Comparison of ENCODE assay signal across 16 mouse cellular contexts in genomic region chr14:78674606-78675005, GRCm38 (mm10). TPM values are rescaled to one million over a fixed set of nuclear protein-coding genes. Genes with fewer than 3 reads are reported as not detected.
DNase-seq lines count a peak whose midpoint lies in the region; ATAC-seq and TF ChIP-seq lines count a peak whose summit lies in the region.
"Had no signal": no experiment of that assay in that cellular context is flagged by ENCODE, and none has a peak within 500 bp of the region (broad histone marks: within the 10 kb centered on the region; RNA-seq: fewer than 3 reads in every experiment).

No protein-coding gene starts in this region.

- no peak overlapping the region for H3K4me2 ChIP-seq in kidney, embryonic 16.5 days (replicated peaks; ENCODE audit: low read depth, low read length)
- H3K4me2 ChIP-seq: neural tube, embryonic 12.5 days had no signal

- peak; percentile 54 to 59 for DNase-seq in cerebellum, postnatal 10 days
- no peak for DNase-seq in cerebellum, adult 9-10 months
- peak; percentile 56 for DNase-seq in kidney, adult 2 months
- DNase-seq in kidney, adult 9 months, result no peak
- DNase-seq in 3134 (ENCODE audit: extremely low read depth, insufficient read length, low spot score), result peak; percentile 19
- DNase-seq in right cerebral cortex, adult 2 months (ENCODE audit: low spot score in 2 of 2), result no peak
- DNase-seq in layer of hippocampus, adult 18-20 months (ENCODE audit: low spot score in 2 of 2), result no peak
- DNase-seq: adrenal gland, adult 8-10 months; B cell, adult 2 months; layer of hippocampus, postnatal 36 days; left cerebral cortex, postnatal 4 days; thymus, postnatal 36 days had no signal

- TF ChIP-seq CTCF in kidney, adult 2 months (conservative IDR thresholded peaks at IDR 0.05; ENCODE audit: insufficient read depth, insufficient read length, low read depth, low read length), result no peak

- H3K9ac ChIP-seq in kidney, embryonic 16.5 days (replicated peaks; ENCODE audit: low read length), result no peak overlapping the region
- H3K9ac ChIP-seq: liver, embryonic 14.5 days; neural tube, embryonic 12.5 days had no signal

- peak; percentile 60; the same call in 1 of the 2 replicates for ATAC-seq in kidney, embryonic 16.5 days (ENCODE audit: low FRiP score, low TSS enrichment)
- ATAC-seq: hindbrain, postnatal 0 days had no signal

- no peaks in the 10 kb centered on the region for H3K27me3 ChIP-seq in kidney, adult 2 months (replicated peaks; ENCODE audit: control insufficient read depth, insufficient read depth, low read length)
- H3K27me3 ChIP-seq in kidney, embryonic 16.5 days (ENCODE audit: insufficient read depth, low read length), result no peaks in the 10 kb centered on the region
- H3K27me3 ChIP-seq: neural tube, embryonic 12.5 days had no signal

- no peak for TF ChIP-seq POLR2A in kidney, adult 2 months (IDR thresholded peaks at IDR 0.05; ENCODE audit: low read depth, low read length)

- no peaks in the 10 kb centered on the region for H3K36me3 ChIP-seq in kidney, adult 2 months (ENCODE audit: control insufficient read depth, insufficient read depth, low read length)
- H3K36me3 ChIP-seq in kidney, embryonic 16.5 days (ENCODE audit: insufficient read depth, low read length), result no peaks in the 10 kb centered on the region
- H3K36me3 ChIP-seq: neural tube, embryonic 12.5 days had no signal

- H3K4me3 ChIP-seq in kidney, adult 2 months (ENCODE audit: insufficient read depth, low read depth, low read length), result no peak overlapping the region
- H3K4me3 ChIP-seq in kidney, embryonic 16.5 days (ENCODE audit: low read length), result no peak overlapping the region
- H3K4me3 ChIP-seq: neural tube, embryonic 12.5 days had no signal

- no peaks in the 10 kb centered on the region for H3K4me1 ChIP-seq in kidney, adult 2 months (ENCODE audit: control insufficient read depth, insufficient read depth, low read length)
- peaks cover 28% of the 10 kb centered on the region for H3K4me1 ChIP-seq in kidney, embryonic 16.5 days (ENCODE audit: insufficient read depth, low read length)

- H3K27ac ChIP-seq in kidney, adult 2 months (ENCODE audit: insufficient read depth, low read depth, low read length), result no peak overlapping the region
- peak overlapping the region; percentile 33; the same call in 1 of the 2 replicates for H3K27ac ChIP-seq in kidney, embryonic 16.5 days (ENCODE audit: low read length)
- H3K27ac ChIP-seq: hindbrain, postnatal 0 days; liver, embryonic 14.5 days; neural tube, embryonic 12.5 days had no signal

- WGBS in kidney, adult 2 months, result 38% methylated on average over 9 of the region's 9 CpGs
- WGBS in kidney, embryonic 16.5 days, result 49% methylated on average over 9 of the region's 9 CpGs

- H3K9me3 ChIP-seq in kidney, embryonic 16.5 days (ENCODE audit: low read length), result no peaks in the 10 kb centered on the region
- H3K9me3 ChIP-seq: neural tube, embryonic 12.5 days had no signal

RNA-seq across cellular contexts. Expression of gene Dgkh, which starts 58.0 kb away (rescaled TPM):
- 1.9 and 2.6 TPM in 2 replicates for polyA plus RNA-seq in kidney, adult 2 months (2012; rRNA removed)
- polyA plus RNA-seq in kidney, embryonic 16.5 days (2015; fragmentation: Nextera tagmentation; extraction: Ambion mirVana), result 1.9 and 2.1 TPM in 2 replicates
- 10 to 100 TPM; 92.0 to 95.8 TPM for total RNA-seq in layer of hippocampus, adult 18-20 months (2021)

Comparison
In these comparisons a context has a peak if more than half of its experiments do, and no peak if none do; other contexts are left out.
1. DNase-seq: peak in cerebellum, postnatal 10 days (2 of 2), kidney, adult 2 months (single experiment) and 3134 (single experiment); none in cerebellum, adult 9-10 months (single experiment), kidney, adult 9 months (single experiment), right cerebral cortex, adult 2 months (0 of 2) and layer of hippocampus, adult 18-20 months (0 of 2).